Mouse (Mus musculus) embryonic fibroblast, embryonic 13.5 days (primary cell): Measurements from ENCODE around the gene Emid1.

Source experiments
- CTCF ChIP-seq: IDR thresholded peaks from 2 replicates; pipeline ENCODE4 v1.5.1; 2011; ENCODE audit warnings: mild to moderate bottlenecking, control low read depth, low read length, moderate library complexity, borderline replicate concordance; ENCODE audit not compliant: insufficient read depth
- POLR2A ChIP-seq: IDR thresholded peaks from 2 replicates; pipeline ENCODE4 v1.6.1; 2011; ENCODE audit warnings: low read depth, mild to moderate bottlenecking, control low read depth, low read length, moderate library complexity

GRCm38 (mm10) chr11:5067063-5067462 lies 85.0 kb downstream of the Emid1 start:
- TF ChIP-seq CTCF (no peak), POLR2A (no peak)
